Mouse (Mus musculus) C2C12 (cell line): Measurements from ENCODE around the gene Phf13.

ENCODE experiments used
- CEBPB ChIP-seq: IDR thresholded peaks from one replicate; pipeline ENCODE4 v1.6.1; 2011; ENCODE audit warnings: low read depth, mild to moderate bottlenecking, control low read depth, moderate library complexity
- CTCF ChIP-seq: IDR thresholded peaks from one replicate; pipeline ENCODE4 v1.5.1; 2011; ENCODE audit not compliant: control insufficient read depth, insufficient read depth, insufficient read length
- MAX ChIP-seq: IDR thresholded peaks from one replicate; pipeline ENCODE4 v1.6.1; 2011; ENCODE audit warnings: mild to moderate bottlenecking, control low read depth
- MYOG ChIP-seq: IDR thresholded peaks from one replicate; pipeline ENCODE4 v1.6.1; 2011; ENCODE audit not compliant: control insufficient read depth, insufficient read length; ENCODE audit errors: extremely low read depth
- USF1 ChIP-seq: IDR thresholded peaks from one replicate; pipeline ENCODE4 v1.6.1; 2011; ENCODE audit warnings: low read depth, mild to moderate bottlenecking, control low read depth, moderate library complexity

DNA sequence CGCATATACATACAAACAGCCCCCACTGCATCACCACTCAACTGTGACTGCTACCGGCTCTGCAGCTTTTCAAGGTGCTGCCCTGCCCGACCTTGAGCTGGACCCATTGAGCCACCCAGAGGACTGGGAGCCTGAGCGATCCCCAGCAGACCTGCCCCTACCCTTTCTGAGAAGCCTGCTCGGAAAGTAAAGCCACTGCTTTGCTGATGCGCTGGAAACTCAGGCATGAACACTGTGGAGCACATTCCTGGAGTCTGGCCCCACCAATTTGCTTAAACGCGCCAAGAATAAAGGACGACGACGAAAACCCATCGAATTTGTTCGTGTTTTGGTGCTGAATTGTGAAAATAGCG, 12.1 kb upstream of the Phf13 start:
- TF ChIP-seq CTCF (no peak), USF1 (no peak), MAX (no peak), CEBPB (no peak), MYOG (no peak)
